12 mouse cellular contexts compared by ENCODE assay signal in the genomic region with DNA sequence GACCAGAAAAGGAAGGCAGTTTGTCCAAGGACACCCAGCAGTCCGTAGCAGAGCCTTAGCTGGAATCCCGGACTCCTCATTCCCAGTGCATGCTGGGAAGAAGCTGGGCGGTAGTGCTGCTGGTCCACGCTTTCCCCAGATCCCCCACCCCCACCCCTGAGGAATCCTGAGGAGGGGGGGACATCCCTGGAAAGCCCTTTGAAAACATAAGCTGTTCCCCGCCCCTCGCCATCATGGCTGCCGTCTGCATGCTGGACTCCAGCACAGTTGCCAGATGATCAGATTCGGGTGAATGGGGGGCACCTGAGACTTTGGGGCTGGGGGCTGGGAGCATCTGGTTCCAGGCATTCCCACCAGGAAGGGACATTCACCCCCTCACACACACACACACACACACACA.
DNase-seq lines count a peak whose midpoint lies in the region; ATAC-seq and TF ChIP-seq lines count a peak whose summit lies in the region.
"Had no signal": no experiment of that assay in that cellular context is flagged by ENCODE, and none has a peak within 500 bp of the region (broad histone marks: within the 10 kb centered on the region; RNA-seq: fewer than 3 reads in every experiment).

No protein-coding gene starts in this region.

- no peaks in the 10 kb centered on the region for H3K9me3 ChIP-seq in intestine, embryonic 14.5 days (ENCODE audit: control insufficient read depth, low read length)
- H3K9me3 ChIP-seq in intestine, embryonic 16.5 days (ENCODE audit: control insufficient read depth, low read length) = no peaks in the 10 kb centered on the region
- no peaks in the 10 kb centered on the region for H3K9me3 ChIP-seq in forebrain, embryonic 15.5 days
- no peaks in the 10 kb centered on the region for H3K9me3 ChIP-seq in midbrain, embryonic 12.5 days
- no peaks in the 10 kb centered on the region for H3K9me3 ChIP-seq in heart, embryonic 11.5 days (replicated peaks; ENCODE audit: control insufficient read depth, low read length)
- H3K9me3 ChIP-seq: liver, embryonic 12.5 days had no signal

- no peaks in the 10 kb centered on the region for H3K79me2 ChIP-seq in heart, adult 2 months (replicated peaks; ENCODE audit: control insufficient read depth, insufficient read depth, low read length)

- 47% methylated on average over 8 of the region's 8 CpGs for WGBS in intestine, embryonic 14.5 days
- 25% methylated on average over 8 of the region's 8 CpGs for WGBS in intestine, embryonic 16.5 days
- WGBS in forebrain, embryonic 15.5 days = 6% methylated on average over 8 of the region's 8 CpGs
- WGBS in midbrain, embryonic 12.5 days = 33% methylated on average over 8 of the region's 8 CpGs
- 57% methylated on average over 8 of the region's 8 CpGs for WGBS in heart, embryonic 11.5 days (ENCODE audit: insufficient replicate concordance)
- 67% methylated on average over 8 of the region's 8 CpGs for WGBS in heart, adult 2 months

- no peak overlapping the region for H3K4me3 ChIP-seq in intestine, embryonic 14.5 days (ENCODE audit: low read depth, low read length)
- no peak overlapping the region for H3K4me3 ChIP-seq in intestine, embryonic 16.5 days (ENCODE audit: low read length)
- H3K4me3 ChIP-seq in forebrain, embryonic 15.5 days = no peak overlapping the region
- no peak overlapping the region for H3K4me3 ChIP-seq in midbrain, embryonic 12.5 days
- no peak overlapping the region for H3K4me3 ChIP-seq in heart, embryonic 11.5 days (ENCODE audit: low read depth, low read length)
- no peak overlapping the region for H3K4me3 ChIP-seq in heart, adult 2 months
- H3K4me3 ChIP-seq: liver, embryonic 12.5 days had no signal

- peaks cover 10% of the 10 kb centered on the region for H3K4me1 ChIP-seq in intestine, embryonic 14.5 days (replicated peaks; ENCODE audit: control insufficient read depth, insufficient read depth, low read length)
- H3K4me1 ChIP-seq in intestine, embryonic 16.5 days (ENCODE audit: control insufficient read depth, insufficient read depth, low read length) = peaks cover 10% of the 10 kb centered on the region; the same call in 1 of the 2 replicates
- H3K4me1 ChIP-seq in forebrain, embryonic 15.5 days = peaks cover 26% of the 10 kb centered on the region
- peaks cover 27% of the 10 kb centered on the region for H3K4me1 ChIP-seq in midbrain, embryonic 12.5 days
- H3K4me1 ChIP-seq in heart, embryonic 11.5 days (ENCODE audit: control insufficient read depth, insufficient read depth, low read length) = 0 out of 2 replicates have a peak, but pooled peaks cover 2% of the 10 kb centered on the region
- no peaks in the 10 kb centered on the region for H3K4me1 ChIP-seq in heart, adult 2 months (ENCODE audit: control insufficient read depth, insufficient read depth, low read length)

- TF ChIP-seq POLR2A in heart, adult 2 months (IDR thresholded peaks at IDR 0.05; ENCODE audit: insufficient read depth, low read depth, low read length) = no peak

- no peaks in the 10 kb centered on the region for H3K27me3 ChIP-seq in intestine, embryonic 14.5 days (replicated peaks; ENCODE audit: control insufficient read depth, insufficient read depth, low read length)
- H3K27me3 ChIP-seq in intestine, embryonic 16.5 days (replicated peaks; ENCODE audit: control insufficient read depth, insufficient read depth, low read length) = no peaks in the 10 kb centered on the region
- peaks cover 32% of the 10 kb centered on the region; the same call in 1 of the 2 replicates for H3K27me3 ChIP-seq in forebrain, embryonic 15.5 days
- peaks cover 5% of the 10 kb centered on the region for H3K27me3 ChIP-seq in midbrain, embryonic 12.5 days
- H3K27me3 ChIP-seq in heart, embryonic 11.5 days (ENCODE audit: control insufficient read depth, insufficient read depth, low read length) = no peaks in the 10 kb centered on the region
- no peaks in the 10 kb centered on the region for H3K27me3 ChIP-seq in heart, adult 2 months (ENCODE audit: control insufficient read depth, insufficient read depth, low read length)

- ATAC-seq in intestine, embryonic 14.5 days (replicated peaks; ENCODE audit: low FRiP score, low TSS enrichment, low read depth) = no peak
- no peak for ATAC-seq in intestine, embryonic 16.5 days
- ATAC-seq in forebrain, embryonic 15.5 days (replicated peaks) = no peak
- ATAC-seq in midbrain, embryonic 12.5 days (ENCODE audit: low FRiP score, low read depth) = peak; percentile 30; the same call in 1 of the 2 replicates
- ATAC-seq in heart, embryonic 11.5 days (replicated peaks; ENCODE audit: insufficient number of reproducible peaks, low FRiP score, low TSS enrichment) = no peak
- no peak for ATAC-seq in megakaryocyte-erythroid progenitor cell, adult 5-6 weeks (replicated peaks; ENCODE audit: low FRiP score, low TSS enrichment, poor library complexity, severe bottlenecking)
- ATAC-seq: liver, embryonic 12.5 days had no signal

- no peak overlapping the region for H3K9ac ChIP-seq in intestine, embryonic 14.5 days (ENCODE audit: low read length)
- H3K9ac ChIP-seq in intestine, embryonic 16.5 days (ENCODE audit: low read depth, low read length) = no peak overlapping the region
- no peak overlapping the region for H3K9ac ChIP-seq in forebrain, embryonic 15.5 days (replicated peaks)
- no peak overlapping the region for H3K9ac ChIP-seq in midbrain, embryonic 12.5 days (replicated peaks)
- no peak overlapping the region for H3K9ac ChIP-seq in heart, embryonic 11.5 days (ENCODE audit: low read depth, low read length)
- no peak overlapping the region for H3K9ac ChIP-seq in heart, adult 2 months (ENCODE audit: low read depth, low read length)
- H3K9ac ChIP-seq: liver, embryonic 12.5 days had no signal

- H3K36me3 ChIP-seq in intestine, embryonic 14.5 days (ENCODE audit: control insufficient read depth, insufficient read depth, low read length) = no peaks in the 10 kb centered on the region
- H3K36me3 ChIP-seq in intestine, embryonic 16.5 days (ENCODE audit: control insufficient read depth, insufficient read depth, low read length) = no peaks in the 10 kb centered on the region
- no peaks in the 10 kb centered on the region for H3K36me3 ChIP-seq in forebrain, embryonic 15.5 days
- H3K36me3 ChIP-seq in midbrain, embryonic 12.5 days = no peaks in the 10 kb centered on the region
- H3K36me3 ChIP-seq in heart, embryonic 11.5 days (ENCODE audit: control insufficient read depth, insufficient read depth, low read length) = no peaks in the 10 kb centered on the region
- no peaks in the 10 kb centered on the region for H3K36me3 ChIP-seq in heart, adult 2 months (ENCODE audit: control insufficient read depth, insufficient read depth, low read length)
- H3K36me3 ChIP-seq: liver, embryonic 12.5 days had no signal

- peak overlapping the region; percentile 15; the same call in 1 of the 2 replicates for H3K4me2 ChIP-seq in intestine, embryonic 14.5 days (ENCODE audit: low read length)
- H3K4me2 ChIP-seq in intestine, embryonic 16.5 days (ENCODE audit: low read depth, low read length) = no peak overlapping the region
- H3K4me2 ChIP-seq in forebrain, embryonic 15.5 days (replicated peaks) = 0 out of 2 replicates have a peak overlapping the region, but pooled peaks have one; percentile 14
- H3K4me2 ChIP-seq in midbrain, embryonic 12.5 days (replicated peaks) = no peak overlapping the region
- no peak overlapping the region for H3K4me2 ChIP-seq in heart, embryonic 11.5 days
- H3K4me2 ChIP-seq: liver, embryonic 12.5 days had no signal

- no peak for TF ChIP-seq CTCF in heart, adult 2 months (IDR thresholded peaks at IDR 0.05)

- no peak for DNase-seq in intestine, embryonic 14.5 days (ENCODE audit: low spot score)
- peak; percentile 48 for DNase-seq in cerebellum, adult 9-10 months
- no peak for DNase-seq in heart, adult 2 months
- DNase-seq: kidney, postnatal 36 days; right cerebral cortex, postnatal 25 days; thymus, adult 2 months had no signal

- intact Hi-C loops in heart, adult 2 months (cut with DNase I) = no loop called here

- no peak overlapping the region for H3K27ac ChIP-seq in intestine, embryonic 14.5 days (ENCODE audit: low read depth)
- no peak overlapping the region for H3K27ac ChIP-seq in intestine, embryonic 16.5 days (ENCODE audit: low read length)
- peak overlapping the region; percentile 86 for H3K27ac ChIP-seq in forebrain, embryonic 15.5 days (replicated peaks)
- H3K27ac ChIP-seq in midbrain, embryonic 12.5 days (replicated peaks) = peak overlapping the region; percentile 84
- no peak overlapping the region for H3K27ac ChIP-seq in heart, embryonic 11.5 days (ENCODE audit: low read depth, low read length)
- no peak overlapping the region for H3K27ac ChIP-seq in heart, adult 2 months
- H3K27ac ChIP-seq: liver, embryonic 12.5 days had no signal

- no peak for TF ChIP-seq EP300 in heart, adult 2 months (IDR thresholded peaks at IDR 0.05; ENCODE audit: insufficient read depth, low read depth, low read length)

Comparison
In these comparisons a context has a peak if more than half of its experiments do, and no peak if none do; other contexts are left out.
1. H3K4me2 ChIP-seq: peak in intestine, embryonic 14.5 days (single experiment) and forebrain, embryonic 15.5 days (single experiment); none in intestine, embryonic 16.5 days (single experiment), midbrain, embryonic 12.5 days (single experiment) and heart, embryonic 11.5 days (single experiment).
2. H3K27ac ChIP-seq: peak in forebrain, embryonic 15.5 days (single experiment) and midbrain, embryonic 12.5 days (single experiment); none in intestine, embryonic 14.5 days (single experiment), intestine, embryonic 16.5 days (single experiment), heart, embryonic 11.5 days (single experiment) and heart, adult 2 months (single experiment).